Mouse (Mus musculus): ENCODE results near the gene Serpinb1a.

GRCm38 (mm10) chr13:32850156-32850555, 829 bp downstream of the Serpinb1a start:
- no peak for TF ChIP-seq GATA1 (IDR thresholded peaks at IDR 0.05; ENCODE audit: low read length)
- no peak for TF ChIP-seq TAL1 (IDR thresholded peaks at IDR 0.05; ENCODE audit: low read length)
